Mouse (Mus musculus): ENCODE data around the gene Cyb561d2. TPM values are rescaled to one million over a fixed set of nuclear protein-coding genes. Genes with fewer than 3 reads are reported as not detected.

Gene Cyb561d2
- 46.6 and 47.9 TPM in 2 replicates for polyA plus RNA-seq (2012; rRNA removed; ENCODE audit: low replicate concordance)

GRCm38 (mm10) chr9:107541474-107542351 lies at the start of gene Cyb561d2, which contains the start of gene Nprl2:
Cyb561d2 (minus strand) TSS chr9:107542193.
Nprl2 (plus strand) TSS chr9:107542226.

GRCm38 (mm10) chr9:107586974-107587832 lies 45.2 kb upstream of the Cyb561d2 start, which contains the start of gene Ifrd2:
Ifrd2 (plus strand) TSS chr9:107587642.

GRCm38 (mm10) chr9:107580501-107581317 lies 38.7 kb upstream of the Cyb561d2 start, which contains the start of gene Hyal3:
Hyal3 (plus strand) TSS chr9:107580818.

DNA sequence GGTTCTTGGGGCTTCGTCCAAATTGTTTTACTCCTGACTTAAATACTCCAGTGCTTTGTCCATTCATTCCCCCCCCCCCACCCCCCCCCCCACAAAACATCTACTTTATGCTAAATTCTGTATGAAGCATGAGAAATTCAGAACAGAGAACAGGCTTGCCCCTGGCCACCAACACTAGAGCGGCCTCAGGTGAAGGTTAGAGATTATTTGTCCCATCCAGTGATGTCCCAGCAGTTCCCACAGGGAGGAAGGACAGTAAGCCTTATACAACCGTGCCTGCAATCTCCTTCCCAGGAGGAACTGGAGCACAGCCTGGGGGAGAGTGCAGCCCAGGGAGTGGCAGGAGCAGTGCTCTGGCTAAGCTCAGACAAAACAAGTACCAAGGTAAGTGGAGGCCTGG lies 36.6 kb upstream of the Cyb561d2 start, which contains the start of gene Naa80:
Gene Naa80 (plus strand): TSS at position 301 of the 400 bp plus-strand sequence.

GRCm38 (mm10) chr9:107576357-107577107 lies 34.5 kb upstream of the Cyb561d2 start, which contains the start of gene Hyal1:
Hyal1 (plus strand) TSS chr9:107576927.

DNA sequence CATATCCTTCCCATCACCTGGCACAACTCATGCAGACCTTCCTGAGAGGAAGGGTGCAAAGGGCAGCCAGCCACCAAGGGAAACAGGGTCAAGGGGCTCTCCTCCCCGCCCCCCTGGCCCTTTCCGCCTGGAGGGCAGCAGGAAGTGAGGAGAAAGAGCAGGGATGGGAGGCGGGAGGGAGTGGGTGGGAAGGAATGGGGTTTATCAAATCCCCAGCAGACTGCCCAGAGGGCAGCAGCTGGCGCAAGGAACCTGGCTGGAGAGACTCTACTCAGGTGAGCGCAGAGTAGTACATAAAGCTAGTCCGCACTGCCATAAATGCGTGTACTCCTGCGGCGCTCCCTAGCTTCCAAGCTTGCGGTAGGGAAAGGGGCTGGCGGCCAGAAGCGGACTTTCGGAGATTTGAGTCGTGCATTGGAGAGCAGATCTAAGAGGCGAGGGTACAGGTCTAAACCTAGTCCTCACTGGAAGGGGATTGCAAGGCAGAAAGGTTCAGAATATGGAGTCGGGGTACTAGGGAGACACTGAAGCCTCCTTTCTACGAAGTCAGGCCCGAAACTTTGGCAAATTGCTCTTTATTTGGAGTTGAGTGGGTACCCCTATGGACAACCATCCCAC lies 25.8 kb upstream of the Cyb561d2 start, which contains the start of gene Hyal2:
Gene Hyal2 (plus strand): TSS at position 244 of the 618 bp plus-strand sequence.

GRCm38 (mm10) chr9:107563029-107563581 lies 21.1 kb upstream of the Cyb561d2 start, which contains the start of gene Tusc2:
Tusc2 (plus strand) TSS chr9:107563255.

DNA sequence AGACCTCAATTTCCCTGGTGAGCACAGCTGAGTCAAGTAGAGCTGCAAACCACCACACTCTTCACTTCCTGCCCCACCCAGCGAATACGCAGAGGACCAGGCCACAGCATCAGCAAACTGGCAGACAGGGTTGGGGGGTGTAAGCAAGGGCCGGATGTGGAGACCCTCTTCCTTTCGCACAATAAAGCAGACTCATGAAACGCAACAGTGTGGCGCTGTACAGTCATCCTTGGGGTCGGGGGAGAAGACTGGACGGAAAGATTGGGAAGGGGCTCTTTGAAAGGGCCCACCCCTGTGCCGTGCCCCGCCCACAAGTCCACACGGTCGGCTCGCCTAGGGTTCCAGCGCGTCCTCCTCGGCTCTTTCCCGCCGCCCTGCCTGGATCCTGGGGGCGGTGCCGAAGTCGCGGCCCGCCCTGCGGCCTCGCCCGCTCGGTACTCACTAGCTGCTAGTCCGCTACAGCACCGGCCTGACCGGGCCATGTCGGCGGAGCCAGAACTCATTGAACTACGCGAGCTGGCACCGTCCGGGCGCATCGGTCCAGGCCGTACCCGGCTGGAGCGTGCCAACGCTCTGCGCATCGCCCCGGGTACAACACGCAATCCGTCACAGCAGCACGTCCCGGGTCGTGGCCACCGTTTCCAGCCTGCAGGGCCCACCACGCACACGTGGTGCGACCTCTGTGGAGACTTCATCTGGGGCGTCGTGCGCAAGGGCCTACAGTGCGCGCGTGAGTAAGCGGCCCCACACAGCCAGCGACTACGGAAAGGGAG lies 9.3 kb upstream of the Cyb561d2 start, which contains the start of gene Rassf1:
Gene Rassf1 (plus strand): TSS at position 439 of the 773 bp plus-strand sequence.

GRCm38 (mm10) chr9:107547026-107547425 lies 5.0 kb upstream of the Cyb561d2 start, which contains the start of gene Zmynd10:
Zmynd10 (plus strand) TSS chr9:107547298.

DNA sequence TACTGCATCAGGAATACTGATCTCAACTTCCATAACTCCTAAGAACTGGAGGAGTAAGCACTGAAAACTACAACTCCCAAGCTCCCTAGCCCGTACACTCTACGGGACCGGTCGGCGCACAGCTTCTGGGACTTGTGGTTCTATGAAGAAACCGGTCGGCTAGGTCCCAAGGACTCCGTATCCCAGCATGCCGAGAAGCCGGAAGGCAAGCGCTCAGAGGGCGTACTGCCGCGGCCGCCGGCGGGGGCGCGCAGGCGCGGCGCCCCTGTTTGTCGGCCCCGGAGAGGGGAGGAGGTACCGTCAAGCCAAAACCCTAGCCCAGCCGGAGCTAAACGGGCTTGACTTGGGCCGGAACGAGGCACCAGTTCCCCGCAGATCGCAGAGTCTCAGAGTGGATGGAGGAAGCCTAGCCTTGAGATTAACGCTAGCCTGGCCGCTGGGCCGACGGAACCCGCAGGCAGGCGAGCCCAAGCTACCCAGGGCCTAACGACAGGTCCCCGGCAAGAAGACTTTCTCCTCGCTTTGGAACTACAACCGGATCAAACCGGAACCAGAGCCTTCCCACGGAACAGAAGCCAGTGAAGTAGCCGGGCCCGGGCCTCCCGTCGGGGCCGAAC lies 8.1 kb downstream of the Cyb561d2 start, which contains the start of gene Tmem115:
Gene Tmem115 (plus strand): TSS at position 155 of the 617 bp plus-strand sequence.

Other genes starting within 250 kb of the Cyb561d2 start
- gene Cish, start 246.2 kb downstream of the Cyb561d2 start, polyA plus RNA-seq (2012; rRNA removed; ENCODE audit: low replicate concordance) = 5.9 and 33.7 TPM in 2 replicates
- gene Hemk1, start 203.8 kb downstream of the Cyb561d2 start, polyA plus RNA-seq (2012; rRNA removed; ENCODE audit: low replicate concordance) = 32.5 and 39.1 TPM in 2 replicates
- 0.98 and 1.7 TPM in 2 replicates for gene 6430571L13Rik, start 201.6 kb downstream of the Cyb561d2 start, polyA plus RNA-seq (2012; rRNA removed; ENCODE audit: low replicate concordance)
- 0.16 and 0.81 TPM in 2 replicates for gene Cacna2d2, start 142.6 kb downstream of the Cyb561d2 start, polyA plus RNA-seq (2012; rRNA removed; ENCODE audit: low replicate concordance)
- 50.0 and 74.9 TPM in 2 replicates for gene Tmem115, start 8.2 kb downstream of the Cyb561d2 start, polyA plus RNA-seq (2012; rRNA removed; ENCODE audit: low replicate concordance)
- gene Nprl2, start within 50 bp of the Cyb561d2 start, polyA plus RNA-seq (2012; rRNA removed; ENCODE audit: low replicate concordance) = 35.5 and 36.1 TPM in 2 replicates
- gene Zmynd10, start 5.1 kb upstream of the Cyb561d2 start, polyA plus RNA-seq (2012; rRNA removed; ENCODE audit: low replicate concordance) = 0.17 and 0.44 TPM in 2 replicates
- 33.6 and 43.7 TPM in 2 replicates for gene Rassf1, start 9.4 kb upstream of the Cyb561d2 start, polyA plus RNA-seq (2012; rRNA removed; ENCODE audit: low replicate concordance)
- gene Tusc2, start 21.1 kb upstream of the Cyb561d2 start, polyA plus RNA-seq (2012; rRNA removed; ENCODE audit: low replicate concordance) = 59.6 and 62.7 TPM in 2 replicates
- 74.8 and 90.6 TPM in 2 replicates for gene Hyal2, start 25.8 kb upstream of the Cyb561d2 start, polyA plus RNA-seq (2012; rRNA removed; ENCODE audit: low replicate concordance)
- gene Hyal1, start 34.7 kb upstream of the Cyb561d2 start, polyA plus RNA-seq (2012; rRNA removed; ENCODE audit: low replicate concordance) = 26.5 and 27.5 TPM in 2 replicates
- gene Naa80, start 36.7 kb upstream of the Cyb561d2 start, polyA plus RNA-seq (2012; rRNA removed; ENCODE audit: low replicate concordance) = 71.0 and 72.9 TPM in 2 replicates
- 1.1 and 1.7 TPM in 2 replicates for gene Hyal3, start 38.6 kb upstream of the Cyb561d2 start, polyA plus RNA-seq (2012; rRNA removed; ENCODE audit: low replicate concordance)
- 34.4 and 65.7 TPM in 2 replicates for gene Ifrd2, start 45.4 kb upstream of the Cyb561d2 start, polyA plus RNA-seq (2012; rRNA removed; ENCODE audit: low replicate concordance)
- gene Sema3b, start 67.0 kb upstream of the Cyb561d2 start, polyA plus RNA-seq (2012; rRNA removed; ENCODE audit: low replicate concordance) = 17.4 and 34.5 TPM in 2 replicates
- gene Gnai2, start 93.2 kb upstream of the Cyb561d2 start, polyA plus RNA-seq (2012; rRNA removed; ENCODE audit: low replicate concordance) = 793 and 941 TPM in 2 replicates
- 4.3 and 13.0 TPM in 2 replicates for gene Slc38a3, start 127.3 kb upstream of the Cyb561d2 start, polyA plus RNA-seq (2012; rRNA removed; ENCODE audit: low replicate concordance)
- gene Gnat1, start 137.5 kb upstream of the Cyb561d2 start, polyA plus RNA-seq (2012; rRNA removed; ENCODE audit: low replicate concordance) = 0.08 TPM in 1 of 2 replicates, not detected in the other
- 70.7 and 93.8 TPM in 2 replicates for gene Sema3f, start 168.3 kb upstream of the Cyb561d2 start, polyA plus RNA-seq (2012; rRNA removed; ENCODE audit: low replicate concordance)
- 75.4 and 106 TPM in 2 replicates for gene Rbm5, start 228.8 kb upstream of the Cyb561d2 start, polyA plus RNA-seq (2012; rRNA removed; ENCODE audit: low replicate concordance)

All from subcutaneous adipose tissue, adult 2 months (tissue).